Mouse (Mus musculus) megakaryocyte, adult 5-6 weeks (primary cell): ENCODE data around the gene Sel1l3. TPM values are rescaled to one million over a fixed set of nuclear protein-coding genes. Genes with fewer than 3 reads are reported as not detected.

Source experiments
- ATAC-seq: 2 replicates; pipeline ENCODE4 v1.8.0; 2016; ENCODE audit warnings: mild to moderate bottlenecking, inconsistent platforms; ENCODE audit not compliant: poor library complexity, severe bottlenecking
- total RNA-seq, 2 experiments: library from RNA; stranded (forward) in 1 of 2; stranded (reverse) in 1 of 2; fragments of 153-499, 151-499 nt in 1 of 2; fragments of 221-1000, 200-1000 nt in 1 of 2; gene quantifications; 2 replicates each; pipeline versions ENCODE4 v1.2.3 to v1.2.4; 2015 to 2017

Sel1l3 gene
- total RNA-seq (2015) = 0.04 TPM in 1 of 2 replicates, not detected in the other
- total RNA-seq (2017) = 0.04 TPM in 1 of 2 replicates, not detected in the other

DNA sequence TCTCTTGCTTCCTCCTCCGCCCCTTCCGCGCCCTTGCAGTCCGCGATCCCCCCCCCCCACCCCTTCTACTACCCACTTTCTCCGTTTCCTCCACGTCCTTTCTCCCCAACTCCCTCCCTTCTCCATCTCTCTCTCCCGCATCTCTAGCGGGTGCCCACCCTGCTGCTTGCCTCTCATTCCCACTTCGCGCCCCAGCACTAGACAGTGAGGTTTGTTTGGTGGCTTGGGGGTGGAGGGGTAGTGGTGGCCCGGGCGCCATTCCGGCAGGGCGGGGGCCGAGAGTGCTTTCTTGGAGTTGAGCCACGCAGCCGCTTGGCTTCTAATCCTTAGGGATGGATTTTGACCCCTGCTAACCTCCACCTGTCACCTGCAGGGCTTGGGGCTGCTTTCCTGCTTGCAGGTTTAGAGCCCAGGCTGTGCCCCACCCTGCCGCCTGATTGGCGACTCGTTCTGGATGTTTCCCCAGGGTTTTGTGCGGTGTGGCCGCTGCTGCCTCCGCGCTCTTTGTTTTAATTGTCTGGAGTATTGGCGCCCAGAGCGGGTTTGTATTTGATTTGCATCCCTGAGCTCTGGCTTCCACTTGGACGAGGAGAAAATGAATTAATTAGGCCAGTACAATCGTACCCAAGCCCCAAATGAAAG is at the start of gene Sel1l3:
TSS of gene Sel1l3 (minus strand) at position 217 of the 642 bp plus-strand sequence.
- no peak for ATAC-seq

DNA sequence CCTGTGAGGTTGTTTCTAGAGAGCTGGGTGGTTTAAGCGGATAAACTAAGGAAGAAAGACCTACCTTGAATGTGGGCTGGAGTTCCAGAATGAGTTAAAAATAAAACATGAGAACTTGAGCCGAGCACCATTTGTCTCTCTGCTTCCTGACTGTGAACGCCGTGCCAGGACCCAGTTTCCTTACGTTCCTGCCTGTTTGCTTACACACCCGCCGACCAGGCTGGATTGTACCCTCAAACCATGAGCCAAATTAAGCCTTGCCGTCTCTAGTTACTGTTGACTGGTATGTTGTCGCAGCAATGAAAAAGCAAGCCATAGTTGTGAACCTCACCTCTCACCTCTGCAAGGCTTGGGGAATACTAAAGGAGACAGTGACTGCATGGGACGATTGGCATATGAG is 48.3 kb upstream of the Sel1l3 start:
- ATAC-seq = no peak

DNA sequence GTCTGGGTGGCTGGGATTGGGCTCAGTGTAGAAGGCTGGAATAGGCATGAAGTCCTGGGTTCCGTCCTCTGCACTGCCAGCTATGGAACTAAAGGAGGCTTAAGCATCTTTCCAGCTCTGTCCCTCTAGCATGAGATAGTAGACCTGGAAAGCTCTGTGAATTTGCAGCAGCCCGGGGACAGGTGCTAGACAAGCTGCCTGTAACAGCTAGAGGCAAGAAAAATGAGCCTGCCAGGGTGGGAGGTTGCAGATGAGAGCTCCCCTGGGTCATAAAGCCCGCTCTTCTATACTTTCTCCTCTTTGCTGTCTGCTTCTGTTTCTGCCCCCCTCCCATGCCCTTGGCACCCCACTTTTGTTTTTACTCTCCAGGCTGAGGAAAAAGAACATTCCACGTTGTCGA is 46.2 kb upstream of the Sel1l3 start:
- ATAC-seq = no peak

DNA sequence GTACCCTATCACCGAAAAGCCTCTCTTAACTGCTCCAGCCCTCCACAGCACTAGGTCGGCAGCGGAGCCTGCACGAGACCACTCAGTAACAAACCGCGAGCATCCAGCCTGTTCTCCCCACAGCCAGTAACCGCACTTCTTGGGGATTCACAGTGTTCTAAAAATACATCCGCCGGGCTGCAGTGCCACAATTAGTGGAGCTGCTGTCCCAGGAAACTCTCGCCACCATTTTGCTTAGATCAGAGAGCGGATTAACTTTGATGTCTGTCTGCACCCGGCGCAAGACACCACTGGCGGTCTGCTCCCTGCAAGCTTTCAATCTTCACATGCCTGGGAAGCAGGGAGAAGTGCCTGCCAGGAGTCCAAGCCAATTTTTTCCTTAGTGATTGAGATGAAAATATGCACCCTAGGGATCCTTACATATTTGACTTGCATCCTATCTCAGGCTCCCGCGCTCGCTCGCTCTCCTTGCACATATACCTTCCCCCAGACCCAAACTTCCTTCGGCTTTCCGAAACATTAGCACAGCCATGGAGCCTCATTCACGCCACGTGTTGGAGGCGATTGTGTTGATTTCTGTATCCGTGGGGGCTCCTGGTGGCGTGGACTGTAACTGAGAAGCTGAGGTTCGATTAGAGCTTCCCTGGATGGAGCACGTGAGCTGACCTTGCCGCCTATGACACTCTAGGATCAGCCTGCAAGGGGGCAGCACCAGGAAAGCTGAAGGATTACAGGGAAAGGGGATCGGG is 44.5 kb upstream of the Sel1l3 start:
- no peak for ATAC-seq

DNA sequence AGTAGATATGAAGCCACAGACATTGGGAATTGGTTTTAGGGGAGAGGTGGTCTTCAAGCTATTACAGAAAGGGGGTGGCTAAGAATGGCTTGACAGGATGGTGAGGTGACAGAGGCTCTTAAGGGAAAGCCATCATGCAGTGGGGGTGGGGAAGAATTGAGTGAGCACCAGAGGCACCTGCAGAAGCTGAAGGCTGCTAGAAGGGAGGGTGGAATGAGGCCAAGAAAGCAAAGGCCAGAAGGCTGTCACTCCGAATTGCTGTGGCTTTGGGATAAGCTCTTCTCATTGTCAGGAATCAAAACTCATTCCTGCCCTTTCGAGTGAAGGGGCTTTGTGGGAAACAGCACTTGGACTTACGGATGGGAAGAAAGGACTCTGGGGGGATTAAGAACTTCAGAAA is 41.1 kb upstream of the Sel1l3 start:
- ATAC-seq = no peak

DNA sequence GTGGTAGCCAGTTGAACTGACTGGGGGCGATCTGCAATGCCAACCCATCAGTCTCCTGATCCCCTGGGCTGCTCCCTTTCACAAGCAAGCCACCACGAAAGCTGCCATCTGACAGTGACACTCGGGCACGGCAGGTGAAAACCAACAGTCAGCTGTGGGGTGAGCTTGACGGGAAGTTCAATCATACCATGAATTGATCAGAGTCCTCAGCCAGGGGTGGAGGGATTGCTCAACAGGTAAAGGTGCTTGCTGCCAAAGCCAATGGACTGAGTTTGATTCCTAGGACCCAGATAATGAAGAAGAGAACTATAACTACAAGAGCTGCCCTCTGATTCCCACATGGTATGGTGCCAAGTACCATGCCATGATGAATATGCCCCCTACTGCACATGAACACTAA is 40.4 kb upstream of the Sel1l3 start:
- ATAC-seq = no peak

DNA sequence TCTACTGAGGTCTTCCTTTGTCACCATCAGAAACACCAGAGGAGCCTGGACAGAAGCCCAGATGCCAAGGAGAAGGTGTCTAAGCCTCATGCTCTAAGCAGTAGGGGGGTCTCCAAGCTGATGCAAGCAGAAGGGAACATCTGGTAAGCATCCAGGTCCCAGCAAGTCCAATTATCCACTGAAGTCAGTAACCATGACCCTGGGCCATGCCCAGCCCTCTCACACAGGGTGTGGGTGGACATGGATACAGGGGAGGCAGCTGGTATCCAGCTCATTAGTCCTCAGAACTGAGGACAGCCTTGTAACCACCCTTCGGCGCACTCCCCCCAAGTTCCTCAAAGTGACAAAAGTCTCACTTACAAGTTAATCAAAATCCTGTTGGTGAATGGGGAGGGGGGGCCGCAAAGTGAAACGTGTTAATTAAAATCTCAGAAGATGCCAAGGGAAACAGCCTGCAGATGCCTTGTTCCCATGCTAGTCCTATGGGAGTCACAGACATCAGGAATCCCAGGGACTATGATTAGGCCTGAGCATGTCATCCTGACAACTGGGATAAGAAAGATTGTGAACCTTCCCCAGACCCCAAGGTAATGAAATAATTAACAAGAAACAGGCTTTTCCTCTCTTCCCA is 35.8 kb upstream of the Sel1l3 start:
- ATAC-seq = no peak

DNA sequence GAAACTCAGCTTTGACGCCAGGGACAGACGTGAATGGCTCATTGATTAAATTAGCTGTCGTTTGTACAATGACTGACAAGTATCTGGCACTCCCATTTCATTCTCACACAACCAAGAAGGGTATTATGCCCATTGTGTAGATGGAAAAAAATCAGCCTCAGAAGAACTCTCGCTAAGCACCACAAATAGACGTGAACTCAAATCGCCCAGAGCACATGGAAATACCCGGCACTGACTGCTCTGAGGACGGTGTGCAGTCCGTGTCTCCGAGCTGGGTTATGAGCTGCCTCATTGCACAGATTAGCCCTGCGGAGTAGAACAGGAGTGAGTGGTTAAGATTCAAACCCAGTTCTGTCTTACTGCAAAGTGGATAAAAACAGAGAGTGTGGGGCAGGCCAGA is 34.8 kb upstream of the Sel1l3 start:
- ATAC-seq = no peak

DNA sequence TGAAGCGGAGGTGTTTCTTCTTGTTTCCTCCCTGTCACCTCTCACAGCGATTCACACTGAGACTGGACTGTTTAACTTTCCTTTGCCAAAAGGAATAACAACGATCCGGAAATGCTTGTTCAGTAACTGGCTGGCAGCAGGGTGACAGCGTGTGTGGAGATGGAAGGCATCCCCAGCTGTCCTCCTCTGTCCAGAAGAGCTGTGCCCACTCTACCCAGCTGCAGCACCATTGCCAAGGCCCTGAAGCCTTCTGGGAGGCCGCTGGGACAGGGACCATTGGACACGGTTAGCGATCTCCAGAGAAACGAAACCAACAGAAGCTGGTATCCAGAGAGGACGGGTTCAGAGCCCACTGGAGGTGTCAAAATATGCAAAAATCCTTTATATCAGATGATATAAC is 30.2 kb upstream of the Sel1l3 start:
- no peak for ATAC-seq

DNA sequence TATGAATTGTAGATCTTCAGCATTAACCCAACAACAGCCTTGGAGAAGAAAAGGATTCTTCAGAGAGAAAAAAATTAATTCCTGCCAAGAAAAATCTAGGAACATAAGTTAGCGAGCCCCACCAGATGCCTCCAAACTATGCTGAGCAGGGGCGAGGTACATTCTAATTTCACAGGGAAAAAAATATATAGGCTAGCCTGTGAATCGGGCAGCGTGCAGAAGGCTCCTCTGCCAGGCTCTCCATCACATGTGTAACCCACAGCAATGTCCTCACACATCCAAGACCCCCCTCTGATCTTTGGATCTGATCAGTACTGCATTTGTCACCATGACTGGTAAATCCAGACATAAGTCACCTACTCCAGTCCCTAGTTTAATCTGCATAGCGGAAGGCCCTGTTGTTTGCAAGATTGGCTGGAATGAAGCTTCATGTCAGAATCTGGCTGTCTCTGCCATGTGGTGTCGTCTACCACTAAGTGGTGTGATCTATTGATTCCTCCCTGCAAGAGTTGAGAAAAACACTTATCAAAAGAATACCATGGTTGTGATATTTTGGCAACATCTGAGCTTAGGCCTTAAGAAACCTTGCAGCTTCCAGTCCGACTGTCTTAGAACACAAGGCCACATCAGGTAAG is 29.3 kb upstream of the Sel1l3 start:
- no peak for ATAC-seq

DNA sequence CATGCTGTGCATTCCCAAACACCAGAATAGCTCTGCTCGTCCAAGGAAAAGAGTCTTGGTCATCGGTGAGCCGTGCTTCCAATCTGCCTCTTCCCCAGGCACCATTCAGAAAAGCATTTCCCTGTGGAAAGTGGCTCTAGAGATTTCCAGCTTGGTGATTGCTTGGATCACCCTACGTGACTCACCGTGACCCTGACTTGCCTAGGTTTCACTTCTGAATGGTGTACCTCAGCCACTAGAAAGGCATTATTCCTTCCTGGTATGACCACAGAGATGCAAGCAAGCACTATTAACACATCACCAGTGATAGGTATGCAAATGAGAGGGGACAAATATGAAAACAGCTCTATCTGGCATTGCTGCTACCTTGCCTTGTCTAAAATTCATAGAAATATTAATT is 28.2 kb upstream of the Sel1l3 start:
- ATAC-seq = no peak

DNA sequence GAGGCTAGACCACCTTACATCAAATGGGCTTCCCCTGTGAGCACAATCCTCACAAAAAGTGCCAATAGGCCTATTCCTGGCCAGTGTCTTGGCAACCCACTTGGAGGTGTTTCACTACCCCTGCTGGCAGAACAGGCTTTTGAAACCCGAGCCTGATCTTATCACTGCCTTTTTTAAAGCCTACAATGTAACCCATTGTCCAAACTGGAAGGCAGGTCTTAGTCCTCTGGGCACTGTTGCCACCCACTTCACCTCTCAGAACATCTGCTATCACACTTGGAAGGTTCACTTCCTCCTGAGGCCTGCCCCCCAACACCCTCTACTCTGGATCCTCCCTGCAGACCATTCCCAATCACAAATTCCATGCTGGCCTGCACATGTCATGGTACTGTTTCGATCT is 27.4 kb upstream of the Sel1l3 start:
- no peak for ATAC-seq

DNA sequence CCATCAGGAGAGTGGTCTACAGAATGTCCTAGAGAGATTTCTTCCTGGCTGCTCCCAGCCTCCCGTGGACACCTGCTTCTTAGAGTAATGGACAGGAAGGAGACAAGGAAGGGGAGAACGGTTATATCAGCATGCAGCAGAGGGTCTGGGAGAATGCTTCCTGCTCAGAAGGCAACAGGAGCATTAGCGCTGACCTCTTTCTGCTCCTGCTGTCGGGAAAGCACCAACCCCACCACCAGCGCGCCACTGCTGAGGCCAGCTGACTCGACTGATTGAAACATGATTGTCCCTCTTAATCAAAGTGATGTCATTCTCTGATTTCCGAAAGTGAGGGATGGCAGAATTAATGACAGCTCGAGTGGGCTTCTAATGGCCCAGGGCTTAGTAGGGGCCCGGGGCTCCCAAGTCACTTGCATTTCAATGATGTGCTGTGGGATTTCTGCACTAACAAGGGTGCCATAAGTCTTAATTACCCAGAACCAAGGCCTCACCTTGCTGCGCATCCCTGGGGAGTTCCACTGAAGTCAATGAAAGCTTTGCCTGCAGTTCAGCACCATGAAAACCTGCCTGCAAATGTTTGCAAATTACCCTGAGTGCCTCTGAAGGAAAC is 26.2 kb upstream of the Sel1l3 start:
- no peak for ATAC-seq

DNA sequence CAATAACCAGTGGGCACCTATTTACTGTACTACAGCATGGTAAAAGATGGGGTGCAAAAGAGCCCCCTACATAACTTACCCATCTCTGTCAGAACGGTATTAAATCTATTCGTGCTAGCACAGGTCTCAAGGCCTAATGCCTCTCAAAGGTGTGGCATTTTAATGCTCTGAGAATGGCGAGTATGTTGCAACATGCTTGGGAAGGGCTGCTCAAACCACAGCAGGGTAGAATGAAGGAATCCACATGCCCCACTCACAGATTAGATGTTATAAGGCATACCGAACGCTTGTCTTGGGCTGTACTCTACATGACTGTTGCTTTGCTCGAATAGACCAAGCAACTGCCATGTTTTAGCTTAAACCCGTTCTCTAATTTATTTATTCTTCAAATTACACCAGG is 25.5 kb upstream of the Sel1l3 start:
- no peak for ATAC-seq

DNA sequence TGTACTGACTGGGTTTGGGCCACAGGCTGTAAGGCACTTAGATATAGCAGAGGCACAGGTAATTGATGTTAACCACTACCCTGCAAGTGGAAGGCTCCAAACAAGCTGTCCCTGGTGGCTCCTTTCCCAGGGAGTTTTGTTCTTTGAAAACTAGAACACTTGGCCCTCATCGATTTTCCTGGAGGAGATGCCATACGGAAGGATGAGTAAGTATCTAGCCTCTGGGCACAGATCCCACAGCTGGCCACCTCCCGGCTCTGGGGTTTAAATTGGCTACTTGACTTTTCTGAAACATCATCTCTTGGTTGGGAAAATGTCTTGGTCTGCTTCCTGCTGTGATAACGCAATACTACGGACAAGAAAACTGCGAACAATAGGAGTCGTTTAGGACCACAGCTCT is 25.0 kb upstream of the Sel1l3 start:
- no peak for ATAC-seq

DNA sequence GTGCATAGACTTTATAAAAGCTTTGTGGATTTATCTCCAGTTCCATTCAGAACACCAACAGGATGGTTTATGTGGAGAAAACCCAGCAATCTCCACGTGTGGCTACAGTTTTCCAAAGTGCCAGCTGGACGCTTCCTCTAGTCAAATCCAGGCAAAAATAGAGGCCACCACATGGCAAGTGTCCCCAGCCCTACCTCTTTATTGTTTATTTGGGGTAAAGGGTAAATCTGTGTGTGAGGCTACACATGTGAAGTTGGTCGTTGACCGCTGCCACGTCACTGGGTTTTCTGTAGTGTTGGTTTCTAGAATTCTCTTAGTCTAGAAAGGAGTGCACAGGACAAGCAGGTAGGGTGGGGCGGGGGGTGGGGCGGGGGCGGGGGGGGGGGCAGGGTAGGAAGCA is 23.0 kb upstream of the Sel1l3 start:
- no peak for ATAC-seq

DNA sequence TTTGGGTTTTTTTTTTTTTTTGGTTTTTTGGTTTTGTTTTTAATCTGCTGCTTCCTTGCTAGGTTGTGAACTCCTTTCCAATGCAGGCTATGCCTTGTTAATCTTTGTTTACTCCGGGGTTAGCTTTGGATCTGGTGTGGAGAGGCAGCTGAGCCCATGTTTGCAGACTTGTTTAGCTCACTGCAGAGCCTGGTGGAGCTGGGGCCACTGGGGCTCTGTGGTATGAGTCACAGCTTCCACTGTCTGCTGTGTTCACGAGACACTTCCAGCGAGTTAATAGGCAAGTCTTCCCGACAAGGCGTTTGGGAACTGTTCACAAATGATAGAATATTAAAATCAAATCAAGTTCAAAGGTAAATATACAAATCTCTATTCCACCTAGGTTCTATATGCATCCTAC is 22.4 kb upstream of the Sel1l3 start:
- no peak for ATAC-seq

DNA sequence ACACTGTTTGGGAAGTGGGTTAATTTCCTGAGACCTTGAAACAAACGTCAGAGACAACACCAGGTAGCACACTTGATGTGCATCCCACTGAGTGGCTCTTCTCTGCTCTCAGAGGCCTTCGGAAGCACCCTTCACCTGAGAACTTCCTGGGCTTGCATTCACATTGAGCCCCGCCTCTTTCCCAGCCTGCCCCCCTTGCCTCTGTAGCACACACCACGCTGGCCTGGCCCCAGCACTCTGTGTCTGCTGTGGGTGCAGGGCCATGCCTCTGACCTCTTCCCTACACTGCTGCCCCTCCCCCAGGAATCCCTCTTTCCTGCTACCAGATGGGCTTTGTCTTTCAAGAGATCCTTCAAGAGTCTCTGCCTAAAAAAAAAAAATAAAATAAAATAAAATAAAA is 21.8 kb upstream of the Sel1l3 start:
- ATAC-seq = no peak

DNA sequence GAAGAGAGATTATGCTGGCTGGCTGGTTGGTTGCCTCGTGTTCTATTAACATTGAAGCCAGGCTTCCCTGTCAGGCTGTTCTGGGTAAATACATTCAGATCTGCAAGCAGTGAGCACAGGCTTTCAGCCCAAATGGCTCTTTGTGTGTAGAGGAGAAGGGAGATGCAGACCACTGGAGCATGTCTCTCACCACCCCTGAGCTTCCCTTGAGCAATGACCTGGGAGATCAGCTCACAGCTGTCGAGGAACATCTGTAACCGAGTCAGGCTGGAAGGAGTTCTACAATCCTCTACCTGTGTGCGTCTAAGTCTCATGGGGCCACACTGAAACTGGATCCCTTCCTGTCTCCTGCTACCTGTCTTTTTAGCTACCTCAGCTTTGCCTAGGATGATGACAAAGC is 16.8 kb upstream of the Sel1l3 start:
- ATAC-seq = no peak

DNA sequence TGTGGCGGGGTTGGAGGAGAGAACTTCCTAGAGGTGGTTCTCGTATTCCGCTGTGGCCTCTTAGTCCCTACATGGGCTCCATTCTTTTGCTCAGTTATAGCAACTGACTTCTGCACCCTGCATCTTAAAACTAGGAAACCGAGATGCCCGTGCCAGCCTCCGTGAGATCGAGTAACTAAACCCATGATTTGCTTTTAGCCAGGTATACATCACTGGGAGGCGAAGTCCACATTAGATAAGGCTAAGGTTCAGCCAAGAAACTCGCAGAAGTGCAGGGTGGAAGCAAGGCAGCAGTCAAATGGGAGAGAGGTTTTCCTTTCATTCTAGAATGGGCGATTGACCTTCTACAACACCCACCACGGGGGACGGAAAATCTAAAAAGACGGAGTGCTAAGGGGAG is 11.7 kb upstream of the Sel1l3 start:
- ATAC-seq = no peak

DNA sequence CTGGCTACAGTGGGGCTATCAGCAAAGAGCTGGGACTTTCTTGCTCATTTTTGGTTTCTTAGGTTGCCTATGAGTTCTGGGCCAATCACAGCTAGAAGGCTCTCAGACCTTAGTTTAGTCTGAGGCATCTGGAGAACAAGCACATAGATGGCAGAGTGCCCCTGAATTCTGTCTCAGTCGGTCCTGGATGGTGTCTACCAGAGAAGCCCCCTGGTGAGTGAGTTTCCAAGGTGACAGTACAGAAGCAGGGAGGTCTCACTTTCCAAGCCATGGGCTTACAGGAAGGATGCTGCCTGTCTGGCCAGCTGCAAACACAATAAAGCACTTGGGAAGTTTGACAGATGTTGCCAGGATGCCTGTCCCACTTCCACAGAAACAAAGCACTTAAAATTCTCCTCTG is 1.1 kb upstream of the Sel1l3 start:
- ATAC-seq = no peak
